24 mouse cellular contexts compared by ENCODE assay signal in the genomic region with DNA sequence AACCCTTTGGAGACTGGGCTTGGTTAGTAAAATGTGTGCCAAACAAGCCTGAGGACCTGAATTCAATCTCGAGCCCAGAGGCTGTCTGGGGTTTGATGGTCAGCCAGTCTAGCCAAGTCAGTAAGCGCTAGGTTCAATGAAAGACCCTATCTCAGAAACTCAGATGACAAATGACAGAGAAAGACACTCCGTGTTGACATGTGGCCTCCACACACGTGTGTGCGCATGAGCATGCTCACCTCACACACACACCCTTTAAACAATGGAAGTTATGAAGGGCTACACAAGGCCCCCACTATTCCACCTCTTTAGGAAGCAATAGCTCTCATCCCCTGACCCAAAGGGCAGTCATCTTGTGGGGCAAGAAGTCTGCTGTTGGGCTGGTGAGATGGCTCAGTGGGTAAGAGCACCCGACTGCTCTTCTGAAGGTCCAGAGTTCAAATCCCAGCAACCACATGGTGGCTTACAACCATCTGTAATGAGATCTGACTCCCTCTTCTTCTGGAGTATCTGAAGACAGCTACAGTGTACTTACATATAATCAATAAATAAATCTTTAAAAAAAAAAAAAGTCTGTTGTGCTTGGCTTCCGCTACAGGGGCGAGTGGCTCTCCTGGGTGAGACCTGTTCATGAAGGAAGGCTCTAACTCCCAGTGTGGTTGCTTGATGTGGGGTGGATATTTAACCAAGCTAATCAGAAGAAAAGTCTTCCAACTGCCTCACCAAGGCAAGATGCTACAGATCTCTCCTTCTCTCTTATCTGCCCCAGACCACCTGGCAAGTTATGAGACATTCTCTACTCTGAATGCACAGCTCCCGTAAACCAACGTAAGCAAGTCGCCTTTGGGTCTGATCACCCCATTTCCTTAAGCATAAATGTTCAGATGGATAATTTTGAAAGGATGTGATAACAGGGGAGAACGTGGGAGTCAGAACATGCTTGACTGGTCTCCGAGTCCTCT. TPM values are rescaled to one million over a fixed set of nuclear protein-coding genes. Genes with fewer than 3 reads are reported as not detected.
A peak's percentile ranks its signal among the peaks of the same experiment; 100 is the strongest.
DNase-seq lines count a peak whose midpoint lies in the region; ATAC-seq and TF ChIP-seq lines count a peak whose summit lies in the region.
"Had no signal": no experiment of that assay in that cellular context is flagged by ENCODE, and none has a peak within 500 bp of the region (broad histone marks: within the 10 kb centered on the region; RNA-seq: fewer than 3 reads in every experiment).

No protein-coding gene starts in this region.

- H3K4me1 ChIP-seq in G1E (ENCODE audit: insufficient read depth, low read depth, low read length), result peaks cover 77% of the 10 kb centered on the region
- H3K4me1 ChIP-seq in liver, embryonic 11.5 days (replicated peaks; ENCODE audit: control insufficient read depth, insufficient read depth, low read length), result peaks cover 7% of the 10 kb centered on the region
- H3K4me1 ChIP-seq in liver, postnatal 0 days (ENCODE audit: insufficient read depth), result peaks cover 6% of the 10 kb centered on the region
- no peaks in the 10 kb centered on the region for H3K4me1 ChIP-seq in forebrain, postnatal 0 days (ENCODE audit: insufficient read depth)

- peaks cover 28% of the 10 kb centered on the region for H3K36me3 ChIP-seq in G1E (replicated peaks)
- H3K36me3 ChIP-seq in liver, embryonic 11.5 days (ENCODE audit: control insufficient read depth, insufficient read depth, low read length), result no peaks in the 10 kb centered on the region
- no peaks in the 10 kb centered on the region for H3K36me3 ChIP-seq in liver, postnatal 0 days (replicated peaks; ENCODE audit: insufficient read depth, low read length)
- H3K36me3 ChIP-seq in forebrain, postnatal 0 days (ENCODE audit: insufficient read depth), result no peaks in the 10 kb centered on the region
- H3K36me3 ChIP-seq: embryonic facial prominence, embryonic 10.5 days; limb, embryonic 13.5 days had no signal

- no peak overlapping the region; the same call in 1 of the 2 replicates for H3K4me3 ChIP-seq in G1E (ENCODE audit: low read depth, low read length)
- no peak overlapping the region for H3K4me3 ChIP-seq in liver, embryonic 11.5 days (ENCODE audit: low read depth, low read length)
- no peak overlapping the region for H3K4me3 ChIP-seq in liver, postnatal 0 days (ENCODE audit: low read depth, low read length)
- no peak overlapping the region for H3K4me3 ChIP-seq in forebrain, postnatal 0 days (ENCODE audit: low read depth, low read length)
- H3K4me3 ChIP-seq: embryonic facial prominence, embryonic 10.5 days; heart, adult 2 months; limb, embryonic 13.5 days; megakaryocyte, embryonic 14.5 days; myocyte had no signal

- TF ChIP-seq CTCF in G1E (IDR thresholded peaks at IDR 0.05; ENCODE audit: low read depth, low read length), result no peak
- TF ChIP-seq CTCF in liver, postnatal 0 days (IDR thresholded peaks at IDR 0.05; ENCODE audit: low read depth), result no peak
- no peak for TF ChIP-seq CTCF in forebrain, postnatal 0 days (IDR thresholded peaks at IDR 0.05; ENCODE audit: low read depth)

- ATAC-seq in G1E (ENCODE audit: extremely low read depth, insufficient number of reproducible peaks, low FRiP score, poor library complexity, severe bottlenecking), result peak; percentile 90
- peak; percentile 94 for ATAC-seq in liver, embryonic 11.5 days (replicated peaks; ENCODE audit: low FRiP score)
- ATAC-seq in liver, postnatal 0 days, result peak; percentile 81
- no peak for ATAC-seq in forebrain, postnatal 0 days
- ATAC-seq: activated CD4-positive, CD25-positive, alpha-beta regulatory T cell, adult 4 months; CD4-positive, CD25-positive, alpha-beta regulatory T cell, adult 4 months; inflammation-experienced regulatory T-cells, adult 6 months; midbrain, embryonic 16.5 days had no signal

- peak overlapping the region; percentile 87 for H3K27ac ChIP-seq in liver, embryonic 11.5 days (ENCODE audit: low read depth, low read length)
- peak overlapping the region; percentile 66 for H3K27ac ChIP-seq in liver, postnatal 0 days (ENCODE audit: low read depth)
- no peak overlapping the region for H3K27ac ChIP-seq in forebrain, postnatal 0 days (ENCODE audit: low read depth, low read length)
- H3K27ac ChIP-seq: embryonic facial prominence, embryonic 10.5 days; heart, adult 2 months; hindbrain, embryonic 14.5 days; kidney, postnatal 0 days; limb, embryonic 13.5 days had no signal

- WGBS in liver, embryonic 11.5 days, result 60% methylated on average over 13 of the region's 13 CpGs
- WGBS in liver, postnatal 0 days (ENCODE audit: insufficient replicate concordance), result 67% methylated on average over 13 of the region's 13 CpGs
- WGBS in forebrain, postnatal 0 days, result 92% methylated on average over 13 of the region's 13 CpGs

- TF ChIP-seq EP300 in liver, postnatal 0 days (IDR thresholded peaks at IDR 0.05; ENCODE audit: low read depth), result peak; percentile 96

- H3K9me3 ChIP-seq in G1E (replicated peaks), result peaks cover 25% of the 10 kb centered on the region
- no peaks in the 10 kb centered on the region for H3K9me3 ChIP-seq in liver, embryonic 11.5 days (ENCODE audit: control insufficient read depth, low read length)
- no peaks in the 10 kb centered on the region for H3K9me3 ChIP-seq in liver, postnatal 0 days (ENCODE audit: low read length)
- H3K9me3 ChIP-seq in forebrain, postnatal 0 days (ENCODE audit: low read length), result no peaks in the 10 kb centered on the region
- H3K9me3 ChIP-seq: embryonic facial prominence, embryonic 10.5 days; limb, embryonic 13.5 days had no signal

- peak; percentile 61 for DNase-seq in G1E (ENCODE audit: low spot score)
- DNase-seq in c-Kit-positive CD71-positive TER-119-negative erythroid progenitor cells, embryonic 14.5 days (ENCODE audit: low read depth), result peak; percentile 81
- DNase-seq in liver, embryonic 11.5 days (ENCODE audit: low spot score), result no peak
- DNase-seq in liver, postnatal 0 days, result no peak
- DNase-seq in right cerebral cortex, postnatal 36 days (ENCODE audit: low spot score in 2 of 2), result no peak
- DNase-seq in forebrain, postnatal 0 days, result no peak
- no peak for DNase-seq in frontal cortex, postnatal 14 days (ENCODE audit: low spot score in 2 of 2)
- DNase-seq: adrenal gland, adult 8-10 months; cerebellum, adult 9-10 months; gastrocnemius, postnatal 36 days; heart, adult 2 months; kidney, adult 2 months; layer of hippocampus, postnatal 36 days; lung, embryonic 14.5 days had no signal

- H3K4me2 ChIP-seq in liver, embryonic 11.5 days, result peak overlapping the region; percentile 29
- H3K4me2 ChIP-seq in liver, postnatal 0 days (ENCODE audit: low read depth, low read length), result 0 out of 2 replicates have a peak overlapping the region, but pooled peaks have one; percentile 6
- no peak overlapping the region for H3K4me2 ChIP-seq in forebrain, postnatal 0 days (ENCODE audit: low read depth)
- H3K4me2 ChIP-seq: hindbrain, embryonic 14.5 days; limb, embryonic 13.5 days; lung, embryonic 14.5 days had no signal

- no peak overlapping the region; the same call in 1 of the 2 replicates for H3K9ac ChIP-seq in liver, embryonic 11.5 days (ENCODE audit: low read depth, low read length)
- 0 out of 2 replicates have a peak overlapping the region, but pooled peaks have one; percentile 5 for H3K9ac ChIP-seq in liver, postnatal 0 days (replicated peaks)
- H3K9ac ChIP-seq in forebrain, postnatal 0 days, result no peak overlapping the region
- H3K9ac ChIP-seq: hindbrain, embryonic 14.5 days; limb, embryonic 13.5 days; lung, embryonic 14.5 days had no signal

- H3K27me3 ChIP-seq in G1E (ENCODE audit: insufficient read depth, low read length), result no peaks in the 10 kb centered on the region
- no peaks in the 10 kb centered on the region for H3K27me3 ChIP-seq in liver, embryonic 11.5 days (replicated peaks; ENCODE audit: control insufficient read depth, insufficient read depth, low read length)
- no peaks in the 10 kb centered on the region for H3K27me3 ChIP-seq in liver, postnatal 0 days (ENCODE audit: insufficient read depth, low read length)
- no peaks in the 10 kb centered on the region for H3K27me3 ChIP-seq in forebrain, postnatal 0 days (ENCODE audit: insufficient read depth, low read length)
- H3K27me3 ChIP-seq: limb, embryonic 13.5 days had no signal

RNA-seq across cellular contexts. Expression of gene Zfp652, which starts 11.4 kb away (rescaled TPM):
- total RNA-seq in G1E (2014; fragmentation: Nextera tagmentation) (259 and 261 TPM in 2 replicates), G1E (2017) (46.4 and 57.0 TPM in 2 replicates)
- polyA plus RNA-seq in G1E (2012), result 177 and 180 TPM in 2 replicates
- 8.7 TPM in 2 replicates for polyA plus RNA-seq in liver, embryonic 11.5 days (2014; fragmentation: Nextera tagmentation; extraction: Ambion mirVana)
- polyA plus RNA-seq in liver, postnatal 0 days (2015; fragmentation: Nextera tagmentation; extraction: Ambion mirVana), result 5.0 and 5.6 TPM in 2 replicates
- 22.3 and 29.4 TPM in 2 replicates for total RNA-seq in forebrain, postnatal 0 days (2014; rRNA removed)
- 11.5 and 16.5 TPM in 2 replicates for polyA plus RNA-seq in forebrain, postnatal 0 days (2015; fragmentation: Nextera tagmentation; extraction: Ambion mirVana)

RNA-seq across cellular contexts. Expression of gene B130006D01Rik, which starts 22.3 kb away (rescaled TPM):
- 28.1 and 30.8 TPM in 2 replicates for total RNA-seq in G1E (2014; fragmentation: Nextera tagmentation)
- total RNA-seq in G1E (2017), result 8.5 and 9.0 TPM in 2 replicates
- polyA plus RNA-seq in G1E (2012), result 0.02 TPM in 1 of 2 replicates, not detected in the other
- polyA plus RNA-seq in liver, embryonic 11.5 days (2014; fragmentation: Nextera tagmentation; extraction: Ambion mirVana), result 1.5 and 1.6 TPM in 2 replicates
- polyA plus RNA-seq in liver, postnatal 0 days (2015; fragmentation: Nextera tagmentation; extraction: Ambion mirVana), result 0.18 and 0.31 TPM in 2 replicates
- total RNA-seq in forebrain, postnatal 0 days (2014; rRNA removed), result 1.9 and 2.5 TPM in 2 replicates
- polyA plus RNA-seq in forebrain, postnatal 0 days (2015; fragmentation: Nextera tagmentation; extraction: Ambion mirVana), result 0.10 and 0.47 TPM in 2 replicates

RNA-seq across cellular contexts. Expression of gene Phb, which starts 34.3 kb away (rescaled TPM):
- total RNA-seq in G1E (2014; fragmentation: Nextera tagmentation) (46.6 and 50.0 TPM in 2 replicates), G1E (2017) (111 and 115 TPM in 2 replicates)
- polyA plus RNA-seq in G1E (2012), result 35.9 and 44.0 TPM in 2 replicates
- polyA plus RNA-seq in liver, embryonic 11.5 days (2014; fragmentation: Nextera tagmentation; extraction: Ambion mirVana), result 308 and 337 TPM in 2 replicates
- polyA plus RNA-seq in liver, postnatal 0 days (2015; fragmentation: Nextera tagmentation; extraction: Ambion mirVana), result 236 and 246 TPM in 2 replicates
- total RNA-seq in forebrain, postnatal 0 days (2014; rRNA removed), result 130 and 149 TPM in 2 replicates
- polyA plus RNA-seq in forebrain, postnatal 0 days (2015; fragmentation: Nextera tagmentation; extraction: Ambion mirVana), result 192 and 197 TPM in 2 replicates

Comparison
In these comparisons a context has a peak if more than half of its experiments do, and no peak if none do; other contexts are left out.
1. DNase-seq: peak in G1E (single experiment) and c-Kit-positive CD71-positive TER-119-negative erythroid progenitor cells, embryonic 14.5 days (single experiment); none in liver, embryonic 11.5 days (single experiment), liver, postnatal 0 days (single experiment), right cerebral cortex, postnatal 36 days (0 of 2), forebrain, postnatal 0 days (single experiment) and frontal cortex, postnatal 14 days (0 of 2).
2. RNA of gene Zfp652, which starts 11.4 kb away (polyA plus RNA-seq): 177 to 180 TPM in G1E; 11.5 to 16.5 TPM in forebrain, postnatal 0 days, 8.7 TPM in liver, embryonic 11.5 days and 5.0 to 5.6 TPM in liver, postnatal 0 days; every median in the first group is over 10 times any median in the second.